Mouse (Mus musculus) frontal cortex, postnatal 25 days (tissue): ENCODE results near the gene Taok1.
"Not testable (repeated sequence)": the region's sequence is repeated elsewhere in the genome, so short reads cannot be mapped to it uniquely, and the experiment has no call there.

Experiments
- DNase-seq, 2 experiments: peaks; one replicate each; pipeline ENCODE4 v3.0.0; 2022; ENCODE audit warnings: low spot score in 2 of 2

The Taok1 gene

GRCm38 (mm10) chr11:77607538-77608455 lies at the start of gene Taok1:
Taok1 (minus strand) TSS chr11:77607815.
- DNase-seq, result peak; percentile 82 to 88

GRCm38 (mm10) chr11:77653406-77654190 lies 46.0 kb upstream of the Taok1 start:
- not testable (repeated sequence) for DNase-seq

- DNase-seq, result no peak
These were observed 44.9 kb upstream of the Taok1 start for GRCm38 (mm10) chr11:77652484-77652883.

- DNase-seq, result no peak
These were observed 41.3 kb upstream of the Taok1 start for GRCm38 (mm10) chr11:77648878-77649277.

GRCm38 (mm10) chr11:77645481-77645880 lies 37.9 kb upstream of the Taok1 start:
- no peak for DNase-seq

GRCm38 (mm10) chr11:77641390-77641789 lies 33.8 kb upstream of the Taok1 start:
- no peak for DNase-seq

- peak; percentile 75 for DNase-seq
These were observed 22.6 kb upstream of the Taok1 start for GRCm38 (mm10) chr11:77630257-77630670.

- no peak for DNase-seq
These were observed 21.9 kb upstream of the Taok1 start for GRCm38 (mm10) chr11:77629476-77629875.

GRCm38 (mm10) chr11:77626596-77627535 lies 19.3 kb upstream of the Taok1 start:
- DNase-seq, result no peak

- peak in 1 of 2 experiments; percentile 28 for DNase-seq
These were observed 17.6 kb upstream of the Taok1 start for GRCm38 (mm10) chr11:77625061-77625855.

GRCm38 (mm10) chr11:77624441-77625060 lies 16.9 kb upstream of the Taok1 start:
- peak; percentile 29 to 57 for DNase-seq

- DNase-seq, result no peak
These were observed 16.4 kb upstream of the Taok1 start for GRCm38 (mm10) chr11:77624002-77624401.

GRCm38 (mm10) chr11:77621902-77622535 lies 14.4 kb upstream of the Taok1 start:
- no peak for DNase-seq

- no peak for DNase-seq
These were observed 7.5 kb upstream of the Taok1 start for GRCm38 (mm10) chr11:77615084-77615624.

- DNase-seq, result no peak
These were observed 629 bp downstream of the Taok1 start for GRCm38 (mm10) chr11:77606835-77607537.

- no peak for DNase-seq
These were observed 1.2 kb downstream of the Taok1 start for GRCm38 (mm10) chr11:77606469-77606834.

- DNase-seq, result no peak
These were observed 10.3 kb downstream of the Taok1 start for GRCm38 (mm10) chr11:77597266-77597665.

GRCm38 (mm10) chr11:77591388-77591787 lies 16.2 kb downstream of the Taok1 start:
- DNase-seq, result no peak

- DNase-seq, result no peak
These were observed 16.8 kb downstream of the Taok1 start for GRCm38 (mm10) chr11:77590801-77591200.
